Mouse (Mus musculus) central nervous system, embryonic 18 days (tissue): ENCODE measurements around the gene Camk1g. TPM values are rescaled to one million over a fixed set of nuclear protein-coding genes. Genes with fewer than 3 reads are reported as not detected.

Source experiments
- polyA plus RNA-seq: library from polyadenylated mRNA; depleted of rRNA; stranded (reverse); fragments of >200 nt; gene quantifications from 2 replicates; pipeline ENCODE4 v1.2.3, GENCODE M21; 2012; rRNA removed

The Camk1g gene
- 50.7 and 54.9 TPM in 2 replicates for polyA plus RNA-seq

GRCm38 (mm10) chr1:193370096-193370495, at the start of gene Camk1g:
Camk1g (minus strand) TSS chr1:193370298.

Other genes starting within 250 kb of the Camk1g start
- gene Diexf, start 240.0 kb downstream of the Camk1g start, polyA plus RNA-seq = 29.6 and 33.2 TPM in 2 replicates
- gene Irf6, start 217.2 kb downstream of the Camk1g start, polyA plus RNA-seq = 0.96 and 1.1 TPM in 2 replicates
- gene A130010J15Rik, start 202.3 kb downstream of the Camk1g start, polyA plus RNA-seq = 6.5 and 6.7 TPM in 2 replicates
- gene Traf3ip3, start 168.6 kb downstream of the Camk1g start, polyA plus RNA-seq = 0.89 and 1.9 TPM in 2 replicates
- gene Lamb3, start 162.6 kb downstream of the Camk1g start, polyA plus RNA-seq = 0.92 and 1.7 TPM in 2 replicates
- 1.4 and 20.7 TPM in 2 replicates for gene Hsd11b1, start 106.2 kb downstream of the Camk1g start, polyA plus RNA-seq
- 11.1 and 14.2 TPM in 2 replicates for gene G0s2, start 97.1 kb downstream of the Camk1g start, polyA plus RNA-seq